Mouse (Mus musculus): Measurements from ENCODE around the gene Ttll12. TPM values are rescaled to one million over a fixed set of nuclear protein-coding genes. Genes with fewer than 3 reads are reported as not detected.

Gene Ttll12
- total RNA-seq, 2 experiments from 2014 or later = 18.2 to 19.6 TPM

DNA sequence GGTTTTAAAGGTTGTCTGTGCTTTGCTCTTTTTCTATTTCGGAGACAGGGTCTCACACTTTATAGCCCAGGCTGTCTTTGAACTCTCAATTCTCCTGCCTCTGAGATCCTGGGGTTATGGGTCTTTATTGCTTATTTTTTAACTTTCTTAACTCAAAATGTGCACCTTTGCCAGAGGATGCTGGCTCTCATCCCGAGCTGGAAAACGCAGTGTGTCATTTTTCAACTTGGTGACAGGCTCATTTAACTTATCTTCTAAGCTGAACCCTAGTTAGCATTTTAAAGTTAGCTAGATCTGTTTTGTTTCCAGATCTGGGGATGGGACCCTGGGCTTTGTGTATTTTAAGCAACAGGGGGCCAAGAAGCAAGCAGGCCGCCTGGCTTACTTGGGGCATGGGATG is 66.1 kb downstream of the Ttll12 start:
- no peak for DNase-seq (ENCODE audit: low spot score in 2 of 2)

- no peak for DNase-seq (ENCODE audit: low spot score in 2 of 2)
These were observed 67.2 kb downstream of the Ttll12 start for GRCm38 (mm10) chr15:83527747-83528146.

- DNase-seq (ENCODE audit: low spot score in 2 of 2) = no peak
These were observed 67.9 kb downstream of the Ttll12 start for GRCm38 (mm10) chr15:83527092-83527437.

DNA sequence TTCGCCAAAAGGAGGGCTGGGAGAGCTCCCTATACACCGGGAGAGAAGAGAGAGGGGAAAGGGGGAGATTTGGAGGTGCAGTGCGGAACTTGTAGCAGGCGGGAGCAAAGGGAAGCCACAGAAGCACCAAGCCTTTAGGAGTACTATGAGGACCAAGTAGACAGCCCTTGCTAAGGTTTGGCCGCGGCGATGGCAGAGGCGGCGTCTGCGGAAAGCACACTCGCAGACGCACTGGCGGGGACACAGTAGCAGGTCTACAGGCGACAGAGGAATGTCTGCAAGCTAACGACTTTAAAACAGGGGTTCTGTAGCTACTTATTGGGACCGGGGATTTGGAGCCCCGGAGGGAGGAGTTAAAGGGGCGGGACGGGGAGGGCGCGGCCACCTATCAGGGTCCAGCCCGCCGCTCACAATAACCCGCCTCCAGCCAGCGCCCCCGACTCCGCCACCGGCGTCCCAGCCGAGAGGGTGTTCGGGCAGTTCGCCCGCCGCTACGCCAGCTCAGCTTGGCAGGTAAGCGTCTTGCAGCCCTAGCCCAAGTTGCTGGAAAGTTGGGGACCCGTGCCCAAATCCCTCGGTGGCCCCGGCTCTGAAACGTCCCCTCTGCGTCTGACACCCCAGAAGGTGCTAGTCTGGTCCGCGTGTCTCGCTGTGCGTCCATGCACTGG is 68.4 kb downstream of the Ttll12 start, which contains the start of gene Bik:
Bik (plus strand) TSS at position 439 of the 668 bp plus-strand sequence.
- DNase-seq (ENCODE audit: low spot score in 2 of 2) = no peak

Other genes starting within 250 kb of the Ttll12 start
- gene Arfgap3, start 244.9 kb downstream of the Ttll12 start, total RNA-seq (2021) = 10 to 100 TPM; 19.8 to 22.7 TPM
- 10 to 100 TPM; 38.3 to 49.7 TPM for gene Pacsin2, start 130.6 kb downstream of the Ttll12 start, total RNA-seq (2021)
- gene Ttll1, start 84.3 kb downstream of the Ttll12 start, total RNA-seq (2021) = 10 to 100 TPM; 49.4 to 53.1 TPM
- gene Bik, start 68.3 kb downstream of the Ttll12 start, total RNA-seq (2021) = not detected
- 1 to 10 TPM; 2.4 to 2.9 TPM for gene Tspo, start 31.6 kb downstream of the Ttll12 start, total RNA-seq (2021)
- 10 to 100 TPM; 26.8 to 31.7 TPM for gene Mcat, start 31.4 kb downstream of the Ttll12 start, total RNA-seq (2021)
- gene Scube1, start 129.9 kb upstream of the Ttll12 start, total RNA-seq (2021) = 10 to 100 TPM; 14.8 to 17.6 TPM
- gene Mpped1, start 184.3 kb upstream of the Ttll12 start, total RNA-seq (2021) = 100 to 1,000 TPM; 174 to 177 TPM

Measured in layer of hippocampus, postnatal 10 days (tissue).